Mouse (Mus musculus) stomach, embryonic 15.5 days (tissue): Measurements from ENCODE around the gene Dek. TPM values are rescaled to one million over a fixed set of nuclear protein-coding genes. Genes with fewer than 3 reads are reported as not detected.

ENCODE experiments used
- ATAC-seq: fragments of 200-750 bp; cut with Nextera tagmentation; 2 replicates; pipeline ENCODE4 v1.8.0; 2017; ENCODE audit warnings: low read depth, moderate number of reproducible peaks, moderate TSS enrichment; ENCODE audit not compliant: insufficient read depth, low FRiP score
- H3K27ac ChIP-seq: fragments of 300-500 bp; sonication (generic); 2 replicates; pipeline ENCODE4 v1.5.1; 2015; ENCODE audit warnings: mild to moderate bottlenecking, inconsistent platforms
- H3K27me3 ChIP-seq: fragments of 300-500 bp; sonication (generic); replicated peaks from 2 replicates; pipeline ENCODE4 v1.6.1; 2015; ENCODE audit warnings: inconsistent platforms
- H3K36me3 ChIP-seq: fragments of 300-500 bp; sonication (generic); 2 replicates; pipeline ENCODE4 v1.6.1; 2015; ENCODE audit warnings: inconsistent platforms
- H3K4me1 ChIP-seq: fragments of 300-500 bp; sonication (generic); 2 replicates; pipeline ENCODE4 v1.6.1; 2015; ENCODE audit warnings: inconsistent platforms
- H3K4me2 ChIP-seq: fragments of 300-500 bp; sonication (generic); 2 replicates; pipeline ENCODE4 v1.6.1; 2015; ENCODE audit warnings: mild to moderate bottlenecking, inconsistent platforms
- H3K4me3 ChIP-seq: fragments of 300-500 bp; sonication (generic); replicated peaks from 2 replicates; pipeline ENCODE4 v1.5.1; 2015; ENCODE audit warnings: inconsistent platforms
- H3K9ac ChIP-seq: fragments of 300-500 bp; sonication (generic); 2 replicates; pipeline ENCODE4 v1.6.1; 2015; ENCODE audit warnings: inconsistent platforms
- H3K9me3 ChIP-seq: fragments of 300-500 bp; sonication (generic); 2 replicates; pipeline ENCODE4 v1.6.1; 2016; ENCODE audit warnings: inconsistent platforms
- WGBS: fragments of 180-500 bp; shearing (Covaris S2); methylation state at CpG from one replicate; pipeline ENCODE4 v1.1.7; 2015; 5-methylcytosine and 5-hydroxymethylcytosine counted together
- polyA plus RNA-seq: library from polyadenylated mRNA; unstranded; fragments of >200 nt; fragmentation: Nextera tagmentation; extraction: Ambion mirVana; gene quantifications from 2 replicates; pipeline ENCODE4 v1.2.1, GENCODE M21; 2015

Gene Dek
- polyA plus RNA-seq, 1 experiment from 2014 or later = 291 TPM

DNA sequence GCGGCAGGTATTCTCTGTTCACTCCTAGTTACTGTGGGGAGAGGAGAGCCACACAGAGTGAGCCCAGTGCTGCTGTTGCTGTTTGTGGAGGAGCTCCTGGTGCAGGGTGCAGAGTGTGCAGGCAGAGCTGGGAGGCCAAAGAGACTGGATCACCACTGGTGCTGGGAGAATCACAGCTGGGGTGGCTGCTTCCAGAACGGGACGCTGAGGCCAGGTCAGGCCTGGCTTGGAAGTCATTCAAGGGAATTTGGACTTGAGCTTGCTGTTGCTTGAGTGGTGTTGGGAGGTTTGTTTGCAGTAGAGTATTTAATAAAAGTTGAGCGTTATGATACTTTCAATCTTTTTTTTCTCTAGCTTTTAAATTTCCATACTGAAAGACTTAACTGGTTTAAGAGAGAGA, 58.0 kb downstream of the Dek start:
- Histone ChIP-seq H3K4me3 (no peak overlapping the region), H3K4me2 (no peak overlapping the region), H3K36me3 (0 out of 2 replicates have a peak, but pooled peaks cover 13% of the 10 kb centered on the region), H3K4me1 (0 out of 2 replicates have a peak, but pooled peaks cover 9% of the 10 kb centered on the region), H3K9me3 (no peaks in the 10 kb centered on the region), H3K27ac (no peak overlapping the region), H3K27me3 (no peaks in the 10 kb centered on the region), H3K9ac (no peak overlapping the region)
- WGBS = 80% methylated on average over 4 of the region's 4 CpGs
- ATAC-seq = no peak

DNA sequence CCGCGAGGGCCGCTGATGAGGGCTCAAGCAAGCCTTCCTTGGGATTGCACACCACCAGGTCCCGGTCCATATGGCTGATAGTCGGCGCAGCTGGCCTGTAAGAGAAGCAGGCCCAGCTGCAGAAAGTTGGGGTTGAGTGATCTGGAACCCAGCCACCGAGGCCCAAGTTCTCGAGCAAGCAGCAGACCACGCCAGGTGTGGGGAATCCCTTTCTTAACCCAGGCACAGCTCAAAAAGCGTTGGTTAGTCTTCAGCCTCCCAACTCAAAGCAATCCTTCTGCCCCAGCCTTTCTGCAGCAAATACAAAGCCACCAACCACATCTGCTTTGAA, 61.4 kb downstream of the Dek start, which contains the start of gene Tpmt:
Gene Tpmt, minus strand, starts transcription at position 121 of the 331 bp plus-strand sequence.
- H3K9ac ChIP-seq = peak within 1 kb of the TSS; percentile 65
- H3K27me3 ChIP-seq = no peaks in the 10 kb centered on the region
- peak within 1 kb of the TSS; percentile 37; the same call in 1 of the 2 replicates for H3K27ac ChIP-seq
- H3K9me3 ChIP-seq = no peaks in the 10 kb centered on the region
- H3K4me2 ChIP-seq = peak within 1 kb of the TSS; percentile 86
- WGBS = 17% methylated on average over 10 of the region's 10 CpGs
- H3K4me3 ChIP-seq = peak within 1 kb of the TSS; percentile 79
- 0 out of 2 replicates have a peak, but pooled peaks cover 9% of the 10 kb centered on the region for H3K4me1 ChIP-seq
- H3K36me3 ChIP-seq = 0 out of 2 replicates have a peak, but pooled peaks cover 8% of the 10 kb centered on the region
- ATAC-seq = no peak

DNA sequence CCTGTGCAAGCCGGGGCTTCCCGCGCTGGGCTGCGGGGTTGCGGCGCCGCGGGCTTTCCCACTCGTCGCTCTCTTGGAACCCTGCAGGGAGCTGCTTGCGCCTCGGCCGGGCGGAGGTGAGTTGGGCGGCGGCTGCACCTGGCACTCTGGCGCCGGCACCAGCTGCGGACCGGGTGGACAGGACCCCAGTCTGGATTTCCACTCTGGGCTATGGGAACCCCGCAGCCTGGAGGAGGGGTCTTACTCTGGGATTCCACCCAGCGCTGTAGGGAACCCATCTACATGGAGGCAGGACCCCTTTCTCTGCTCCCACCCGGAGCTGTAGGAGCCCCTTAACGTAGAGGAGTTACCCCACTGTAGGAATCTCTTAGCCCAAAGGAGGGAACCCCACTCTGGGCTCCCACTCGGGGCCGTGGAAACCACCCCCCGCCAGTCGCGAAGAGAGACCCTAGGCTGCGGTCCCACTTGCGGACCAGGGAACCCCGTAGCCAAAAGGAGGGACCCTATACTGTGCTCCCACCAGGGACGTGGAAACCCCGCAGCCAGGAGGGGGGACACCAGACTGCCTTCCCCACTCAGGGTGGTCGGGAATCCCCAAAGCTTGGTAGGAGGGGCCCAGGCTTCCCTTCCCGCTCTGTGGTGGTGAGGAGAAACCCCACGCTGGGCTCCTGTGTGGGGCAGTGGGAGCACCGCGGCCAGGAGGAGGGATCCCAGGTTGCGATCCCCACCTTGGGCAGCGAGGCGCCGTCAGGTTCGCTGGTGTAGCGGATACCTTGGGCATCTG, 62.0 kb downstream of the Dek start:
- 0 out of 2 replicates have a peak, but pooled peaks cover 9% of the 10 kb centered on the region for H3K4me1 ChIP-seq
- peak overlapping the region; percentile 65 for H3K9ac ChIP-seq
- 1% methylated on average over 45 of the region's 45 CpGs for WGBS
- no peaks in the 10 kb centered on the region for H3K9me3 ChIP-seq
- no peaks in the 10 kb centered on the region for H3K27me3 ChIP-seq
- H3K4me3 ChIP-seq = peak overlapping the region; percentile 79
- 0 out of 2 replicates have a peak, but pooled peaks cover 3% of the 10 kb centered on the region for H3K36me3 ChIP-seq
- peak overlapping the region; percentile 86 for H3K4me2 ChIP-seq
- peak overlapping the region; percentile 37; the same call in 1 of the 2 replicates for H3K27ac ChIP-seq
- no peak; the same call in 1 of the 2 replicates for ATAC-seq

- Histone ChIP-seq H3K36me3 (no peaks in the 10 kb centered on the region), H3K27ac (peak within 1 kb of the TSS; percentile 62), H3K4me2 (peak within 1 kb of the TSS; percentile 86), H3K4me3 (peak within 1 kb of the TSS; percentile 79), H3K27me3 (no peaks in the 10 kb centered on the region), H3K9me3 (no peaks in the 10 kb centered on the region), H3K4me1 (0 out of 2 replicates have a peak, but pooled peaks cover 9% of the 10 kb centered on the region), H3K9ac (peak within 1 kb of the TSS; percentile 65)
- under 1% methylated on average over 48 of the region's 48 CpGs for WGBS
- ATAC-seq = peak; percentile 97
Measured at GRCm38 (mm10) chr13:47043030-47043680, 62.8 kb downstream of the Dek start, which contains the start of gene Kdm1b. TSS of gene Kdm1b (plus strand) at chr13:47043499.

DNA sequence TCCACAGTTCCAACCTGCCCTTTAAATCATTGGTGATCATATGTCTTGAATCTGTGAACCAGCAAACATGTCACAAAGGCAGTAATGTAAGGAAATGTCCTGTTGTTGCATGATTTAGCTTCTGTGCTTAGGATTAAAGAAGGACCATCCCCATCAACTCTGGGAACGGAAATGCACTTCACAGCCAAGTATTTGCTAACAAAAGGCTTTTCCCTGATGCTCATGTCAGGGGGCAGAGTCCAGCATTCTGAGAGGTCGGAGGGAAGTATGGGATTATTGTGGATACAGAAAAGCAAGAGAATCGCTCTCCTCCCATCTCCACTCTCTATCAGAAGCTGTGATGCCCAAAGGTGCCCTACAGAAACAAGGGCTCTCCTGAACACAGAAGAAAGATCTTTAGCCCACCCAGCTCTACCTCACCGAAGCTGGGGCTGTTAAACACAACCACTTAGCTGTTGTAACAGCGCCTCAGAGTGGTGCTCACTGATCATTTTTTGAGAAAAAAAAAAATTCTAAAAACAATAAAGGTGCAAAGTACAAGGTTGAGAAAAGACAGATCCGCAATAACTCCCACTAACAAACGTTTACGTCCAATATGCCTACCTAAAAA, 63.9 kb downstream of the Dek start:
- Histone ChIP-seq H3K4me3 (peak overlapping the region; percentile 79; the same call in 1 of the 2 replicates), H3K27me3 (no peaks in the 10 kb centered on the region), H3K36me3 (no peaks in the 10 kb centered on the region), H3K27ac (no peak overlapping the region), H3K9ac (no peak overlapping the region), H3K4me2 (peak overlapping the region; percentile 86), H3K4me1 (0 out of 2 replicates have a peak, but pooled peaks cover 9% of the 10 kb centered on the region), H3K9me3 (no peaks in the 10 kb centered on the region)
- ATAC-seq = no peak
- 40% methylated on average over 8 of the region's 8 CpGs for WGBS

DNA sequence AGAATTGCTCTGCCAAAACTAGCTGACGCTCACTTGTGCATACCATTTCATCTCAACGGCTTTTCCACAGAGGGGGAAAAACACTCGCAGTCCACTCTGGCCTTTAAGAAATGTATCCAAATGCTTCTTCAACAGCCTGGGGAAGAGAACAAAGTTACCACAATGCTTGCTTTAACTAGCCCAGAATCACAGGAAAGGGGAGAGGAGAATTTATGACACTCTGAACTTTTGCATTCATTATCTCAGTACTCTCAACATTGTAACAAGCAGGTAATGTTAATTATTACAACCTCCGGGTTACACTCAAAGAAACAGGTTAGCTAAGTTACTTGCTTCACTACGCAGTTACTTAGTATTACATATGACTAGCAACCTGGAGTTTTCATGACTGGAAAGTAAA, 65.9 kb downstream of the Dek start:
- Histone ChIP-seq H3K36me3 (no peaks in the 10 kb centered on the region), H3K27me3 (no peaks in the 10 kb centered on the region), H3K4me3 (no peak overlapping the region), H3K27ac (no peak overlapping the region), H3K4me2 (no peak overlapping the region), H3K4me1 (0 out of 2 replicates have a peak, but pooled peaks cover 9% of the 10 kb centered on the region), H3K9ac (no peak overlapping the region), H3K9me3 (no peaks in the 10 kb centered on the region)
- no peak for ATAC-seq
- 93% methylated on average over 5 of the region's 5 CpGs for WGBS

DNA sequence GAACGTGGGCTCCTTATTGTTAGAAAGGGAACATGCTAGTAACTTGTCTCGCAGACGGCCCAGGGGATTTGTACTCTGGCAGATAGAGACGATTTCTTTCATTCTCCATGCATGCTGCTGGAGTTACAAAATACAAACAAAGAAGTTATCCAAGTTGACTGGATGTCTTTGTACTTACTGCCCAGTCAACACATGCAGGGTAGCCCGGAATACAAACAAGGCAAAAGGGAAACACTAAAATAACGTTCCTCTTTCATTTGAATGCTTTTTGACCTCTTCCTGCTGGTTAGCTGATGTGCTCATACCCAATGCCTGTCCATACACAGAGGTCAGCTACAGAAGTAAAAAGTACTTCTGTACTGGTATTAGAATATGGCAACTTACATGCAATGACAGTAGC, 68.1 kb downstream of the Dek start:
- 81% methylated on average over 6 of the region's 6 CpGs for WGBS
- no peaks in the 10 kb centered on the region for H3K9me3 ChIP-seq
- no peak overlapping the region for H3K27ac ChIP-seq
- H3K4me3 ChIP-seq = no peak overlapping the region
- H3K9ac ChIP-seq = no peak overlapping the region
- no peaks in the 10 kb centered on the region for H3K27me3 ChIP-seq
- no peaks in the 10 kb centered on the region for H3K36me3 ChIP-seq
- H3K4me1 ChIP-seq = no peaks in the 10 kb centered on the region
- H3K4me2 ChIP-seq = no peak overlapping the region
- no peak for ATAC-seq

Other genes starting within 250 kb of the Dek start
- gene Kif13a, start 176.3 kb downstream of the Dek start, polyA plus RNA-seq = 16.9 and 17.9 TPM in 2 replicates
- 3.1 and 3.9 TPM in 2 replicates for gene Nhlrc1, start 91.4 kb downstream of the Dek start, polyA plus RNA-seq
- gene Kdm1b, start 62.7 kb downstream of the Dek start, polyA plus RNA-seq = 12.8 and 12.9 TPM in 2 replicates
- 21.4 and 21.8 TPM in 2 replicates for gene Tpmt, start 61.5 kb downstream of the Dek start, polyA plus RNA-seq
- gene Rnf144b, start 16.5 kb upstream of the Dek start, polyA plus RNA-seq = 1.7 and 2.0 TPM in 2 replicates